Mouse (Mus musculus): ENCODE measurements at regions not wholly inside any gene's neighbourhood (a gene's known extent, or its start where the extent isn't known, plus 50 kb on each side); places are given as distances from the start of the nearest gene placed in this dataset.

DNA sequence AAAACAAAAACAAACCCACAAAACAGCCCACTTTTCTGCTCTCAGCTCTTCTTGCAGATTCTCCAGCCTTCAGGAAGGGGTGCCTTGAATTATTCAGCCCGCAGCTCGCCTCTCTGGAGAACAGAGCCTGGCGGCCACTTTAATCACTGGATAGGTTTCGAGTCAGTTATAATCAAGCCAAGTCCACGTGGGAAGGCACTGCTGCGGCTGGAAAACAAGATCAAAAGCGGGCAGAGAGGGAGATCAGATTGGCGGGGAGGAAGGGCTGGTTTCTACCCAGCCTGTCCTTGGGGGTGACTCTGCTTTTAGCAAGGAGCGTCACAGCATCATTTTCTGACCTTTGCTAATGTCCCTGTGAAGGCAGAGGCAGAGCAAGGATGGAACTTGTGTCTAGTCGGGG lies 86.7 kb upstream of the Zc3h12a start:
- no peak overlapping the region for H3K27ac ChIP-seq (replicated peaks)
- WGBS, result 56% methylated on average over 10 of the region's 10 CpGs
- H3K4me3 ChIP-seq, result no peak overlapping the region
- no peaks in the 10 kb centered on the region for H3K36me3 ChIP-seq
- peaks cover 3% of the 10 kb centered on the region; the same call in 1 of the 2 replicates for H3K9me3 ChIP-seq
- no peak overlapping the region for H3K9ac ChIP-seq (replicated peaks)
- H3K4me2 ChIP-seq (replicated peaks), result no peak overlapping the region
- no peak for ATAC-seq (replicated peaks)
- no peaks in the 10 kb centered on the region for H3K4me1 ChIP-seq
- H3K27me3 ChIP-seq, result no peaks in the 10 kb centered on the region

DNA sequence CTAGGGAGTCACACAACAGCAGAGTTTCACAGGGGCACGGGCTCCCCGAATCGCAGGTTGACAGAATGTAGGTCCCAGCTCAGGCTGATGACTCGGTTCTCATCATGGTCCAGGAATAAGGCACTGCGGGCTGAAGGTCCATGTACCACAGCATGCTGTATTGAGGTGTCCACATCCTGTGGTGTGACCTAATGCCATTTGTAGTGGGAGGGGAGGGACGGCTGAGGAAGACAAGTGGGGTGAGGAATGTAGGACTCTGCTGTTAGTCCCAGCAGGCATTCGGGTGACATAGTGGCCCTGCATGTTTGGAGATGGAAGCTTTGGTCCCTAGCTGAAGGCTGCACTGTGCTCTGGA lies 84.5 kb upstream of the Zc3h12a start:
- Histone ChIP-seq H3K9ac (replicated peaks) (no peak overlapping the region), H3K4me2 (replicated peaks) (no peak overlapping the region), H3K4me1 (no peaks in the 10 kb centered on the region), H3K36me3 (no peaks in the 10 kb centered on the region), H3K4me3 (no peak overlapping the region), H3K9me3 (peaks cover 3% of the 10 kb centered on the region; the same call in 1 of the 2 replicates), H3K27me3 (no peaks in the 10 kb centered on the region), H3K27ac (replicated peaks) (no peak overlapping the region)
- no peak for ATAC-seq (replicated peaks)
- 67% methylated on average over 7 of the region's 7 CpGs for WGBS

DNA sequence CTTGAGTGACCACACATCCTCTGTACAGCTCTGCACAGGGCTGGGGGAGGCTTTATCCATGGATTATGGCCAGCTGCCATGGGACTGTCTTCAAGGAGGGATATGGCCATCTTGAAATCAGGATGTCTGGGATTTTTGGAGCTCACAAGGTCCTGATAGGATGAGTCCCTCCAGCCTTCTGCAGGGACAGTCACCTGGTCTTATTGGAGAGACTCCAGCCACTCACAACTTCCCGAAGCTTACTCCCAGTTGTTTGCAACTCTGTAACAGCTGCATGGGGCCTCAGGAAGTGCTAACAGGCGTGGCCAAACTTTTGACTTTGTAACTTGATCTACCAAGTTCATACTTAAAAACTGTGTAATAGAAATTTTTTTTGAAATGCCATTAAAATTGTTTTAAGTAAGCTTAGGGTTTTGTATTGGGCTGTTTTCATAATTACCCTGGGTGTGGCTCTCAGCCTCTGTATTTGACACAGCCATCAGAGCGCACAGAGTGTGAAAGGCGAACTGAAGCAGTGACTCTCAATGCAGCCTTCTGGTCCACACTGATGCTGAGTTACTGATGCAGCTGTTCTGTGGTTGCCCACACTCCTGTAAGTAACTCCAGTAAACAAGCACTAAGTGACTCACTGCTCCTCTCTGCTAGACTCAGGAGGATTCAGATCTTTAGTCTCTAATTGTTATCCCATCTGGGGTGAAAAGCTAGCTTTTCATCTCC lies 84.0 kb upstream of the Zc3h12a start:
- Histone ChIP-seq H3K9ac (replicated peaks) (no peak overlapping the region), H3K9me3 (peaks cover 3% of the 10 kb centered on the region; the same call in 1 of the 2 replicates), H3K4me1 (no peaks in the 10 kb centered on the region), H3K27me3 (no peaks in the 10 kb centered on the region), H3K27ac (replicated peaks) (no peak overlapping the region), H3K4me3 (no peak overlapping the region), H3K4me2 (replicated peaks) (no peak overlapping the region), H3K36me3 (no peaks in the 10 kb centered on the region)
- 66% methylated on average over 4 of the region's 4 CpGs for WGBS
- ATAC-seq (replicated peaks), result no peak

DNA sequence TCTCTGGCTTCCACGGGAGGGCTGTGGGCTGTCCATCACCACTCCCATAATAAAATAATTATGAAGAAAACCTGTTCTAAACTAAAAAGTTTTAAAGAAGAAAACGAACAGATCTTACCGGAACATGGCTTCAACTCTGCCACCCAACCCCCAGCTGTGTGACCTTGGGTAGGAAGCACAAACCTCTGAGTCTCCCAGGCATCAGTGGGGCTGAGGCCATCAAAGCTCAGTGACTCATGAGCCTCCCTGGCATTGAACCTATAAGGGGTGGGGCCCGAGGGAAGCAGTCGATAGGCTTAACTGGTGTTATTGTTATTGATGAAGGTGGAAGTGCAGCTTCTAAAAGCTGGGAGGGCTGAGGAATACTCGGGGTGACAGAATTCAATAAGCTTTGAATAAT lies 83.1 kb upstream of the Zc3h12a start:
- H3K4me1 ChIP-seq, result no peaks in the 10 kb centered on the region
- no peaks in the 10 kb centered on the region for H3K9me3 ChIP-seq
- no peak overlapping the region for H3K27ac ChIP-seq (replicated peaks)
- no peak overlapping the region for H3K4me3 ChIP-seq
- H3K36me3 ChIP-seq, result no peaks in the 10 kb centered on the region
- no peak overlapping the region for H3K9ac ChIP-seq (replicated peaks)
- 70% methylated on average over 6 of the region's 6 CpGs for WGBS
- no peak for ATAC-seq (replicated peaks)
- H3K4me2 ChIP-seq (replicated peaks), result no peak overlapping the region
- no peaks in the 10 kb centered on the region for H3K27me3 ChIP-seq

GRCm38 (mm10) chr4:125208136-125208915 lies 80.7 kb upstream of the Zc3h12a start:
- Histone ChIP-seq H3K4me3 (no peak overlapping the region), H3K9ac (replicated peaks) (no peak overlapping the region), H3K27me3 (no peaks in the 10 kb centered on the region), H3K4me1 (no peaks in the 10 kb centered on the region), H3K9me3 (no peaks in the 10 kb centered on the region), H3K36me3 (no peaks in the 10 kb centered on the region), H3K27ac (replicated peaks) (no peak overlapping the region), H3K4me2 (replicated peaks) (no peak overlapping the region)
- ATAC-seq (replicated peaks), result no peak
- 74% methylated on average over 17 of the region's 17 CpGs for WGBS

GRCm38 (mm10) chr4:125203521-125203920 lies 75.9 kb upstream of the Zc3h12a start:
- Histone ChIP-seq H3K9ac (replicated peaks) (no peak overlapping the region), H3K4me2 (replicated peaks) (no peak overlapping the region), H3K36me3 (no peaks in the 10 kb centered on the region), H3K4me3 (no peak overlapping the region), H3K9me3 (no peaks in the 10 kb centered on the region), H3K4me1 (peaks cover 12% of the 10 kb centered on the region), H3K27me3 (no peaks in the 10 kb centered on the region), H3K27ac (replicated peaks) (no peak overlapping the region)
- WGBS, result 89% methylated on average over 8 of the region's 8 CpGs
- ATAC-seq (replicated peaks), result no peak

- no peak overlapping the region for H3K4me3 ChIP-seq
- no peaks in the 10 kb centered on the region for H3K36me3 ChIP-seq
- WGBS, result 68% methylated on average over 12 of the region's 12 CpGs
- peaks cover 18% of the 10 kb centered on the region for H3K4me1 ChIP-seq
- no peaks in the 10 kb centered on the region for H3K9me3 ChIP-seq
- no peak overlapping the region for H3K27ac ChIP-seq (replicated peaks)
- H3K9ac ChIP-seq (replicated peaks), result no peak overlapping the region
- no peak for ATAC-seq (replicated peaks)
- no peaks in the 10 kb centered on the region for H3K27me3 ChIP-seq
- no peak overlapping the region for H3K4me2 ChIP-seq (replicated peaks)
Measured at GRCm38 (mm10) chr4:125201638-125202325, 74.1 kb upstream of the Zc3h12a start.

GRCm38 (mm10) chr4:125200762-125201161 lies 73.1 kb upstream of the Zc3h12a start:
- 64% methylated on average over 5 of the region's 5 CpGs for WGBS
- no peak for ATAC-seq (replicated peaks)
- no peak overlapping the region for H3K27ac ChIP-seq (replicated peaks)
- H3K27me3 ChIP-seq, result no peaks in the 10 kb centered on the region
- no peak overlapping the region for H3K9ac ChIP-seq (replicated peaks)
- H3K4me1 ChIP-seq, result peaks cover 25% of the 10 kb centered on the region
- no peaks in the 10 kb centered on the region for H3K9me3 ChIP-seq
- H3K4me3 ChIP-seq, result no peak overlapping the region
- H3K4me2 ChIP-seq (replicated peaks), result no peak overlapping the region
- H3K36me3 ChIP-seq, result no peaks in the 10 kb centered on the region

GRCm38 (mm10) chr4:125199281-125199680 lies 71.6 kb upstream of the Zc3h12a start:
- Histone ChIP-seq H3K4me3 (no peak overlapping the region), H3K4me2 (replicated peaks) (no peak overlapping the region), H3K9me3 (no peaks in the 10 kb centered on the region), H3K27ac (replicated peaks) (no peak overlapping the region), H3K36me3 (no peaks in the 10 kb centered on the region), H3K27me3 (no peaks in the 10 kb centered on the region), H3K4me1 (peaks cover 40% of the 10 kb centered on the region), H3K9ac (replicated peaks) (no peak overlapping the region)
- no peak for ATAC-seq (replicated peaks)
- 21% methylated on average over 5 of the region's 5 CpGs for WGBS

GRCm38 (mm10) chr4:125195901-125196435 lies 68.3 kb upstream of the Zc3h12a start:
- Histone ChIP-seq H3K4me1 (peaks cover 54% of the 10 kb centered on the region), H3K4me3 (no peak overlapping the region), H3K27me3 (no peaks in the 10 kb centered on the region), H3K9me3 (no peaks in the 10 kb centered on the region), H3K27ac (replicated peaks) (peak overlapping the region; percentile 62), H3K36me3 (no peaks in the 10 kb centered on the region), H3K9ac (replicated peaks) (no peak overlapping the region), H3K4me2 (replicated peaks) (no peak overlapping the region)
- 60% methylated on average over 7 of the region's 7 CpGs for WGBS
- no peak for ATAC-seq (replicated peaks)

GRCm38 (mm10) chr4:125194722-125195380 lies 67.2 kb upstream of the Zc3h12a start:
- H3K4me1 ChIP-seq, result peaks cover 49% of the 10 kb centered on the region
- H3K9ac ChIP-seq (replicated peaks), result no peak overlapping the region
- no peaks in the 10 kb centered on the region for H3K9me3 ChIP-seq
- H3K4me3 ChIP-seq, result no peak overlapping the region
- H3K36me3 ChIP-seq, result no peaks in the 10 kb centered on the region
- WGBS, result 4% methylated on average over 12 of the region's 12 CpGs
- H3K27ac ChIP-seq (replicated peaks), result peak overlapping the region; percentile 62
- H3K4me2 ChIP-seq (replicated peaks), result peak overlapping the region; percentile 25
- no peaks in the 10 kb centered on the region for H3K27me3 ChIP-seq
- ATAC-seq (replicated peaks), result peak; percentile 63

Data from forebrain, embryonic 15.5 days (tissue).